Mouse (Mus musculus): ENCODE measurements around the gene Psenen. TPM values are rescaled to one million over a fixed set of nuclear protein-coding genes. Genes with fewer than 3 reads are reported as not detected.

Psenen gene
- total RNA-seq, 2 experiments from 2014 or later, result 73.8 to 98.7 TPM

GRCm38 (mm10) chr7:30524487-30524886 lies 38.9 kb downstream of the Psenen start:
- no peak for ATAC-seq (replicated peaks; ENCODE audit: low FRiP score, poor library complexity, severe bottlenecking)

- no peak for ATAC-seq (replicated peaks; ENCODE audit: low FRiP score, poor library complexity, severe bottlenecking)
Observed at GRCm38 (mm10) chr7:30522871-30523270, 40.6 kb downstream of the Psenen start.

- ATAC-seq (replicated peaks; ENCODE audit: low FRiP score, poor library complexity, severe bottlenecking), result no peak
Observed at GRCm38 (mm10) chr7:30520856-30521255, 42.6 kb downstream of the Psenen start.

DNA sequence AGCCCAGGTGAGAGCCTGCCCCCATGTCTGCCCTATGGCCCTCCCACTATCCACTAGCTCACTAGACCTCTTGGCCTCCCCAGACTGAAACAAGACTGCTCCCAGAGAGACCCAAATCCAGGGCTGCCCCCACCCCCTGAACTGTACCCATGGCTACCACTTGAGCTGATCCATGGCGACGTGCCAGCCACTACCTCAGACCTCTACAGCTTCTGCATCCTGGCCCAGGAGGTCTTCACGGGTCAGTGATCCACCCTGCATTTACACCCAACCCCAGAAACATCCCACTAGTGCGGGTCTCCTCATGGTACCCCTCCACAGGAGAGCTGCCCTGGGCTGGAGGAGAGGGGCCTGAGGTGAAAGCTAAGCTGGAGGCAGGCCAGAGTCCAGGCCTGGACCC lies 43.0 kb downstream of the Psenen start:
- ATAC-seq (replicated peaks; ENCODE audit: low FRiP score, poor library complexity, severe bottlenecking), result no peak

DNA sequence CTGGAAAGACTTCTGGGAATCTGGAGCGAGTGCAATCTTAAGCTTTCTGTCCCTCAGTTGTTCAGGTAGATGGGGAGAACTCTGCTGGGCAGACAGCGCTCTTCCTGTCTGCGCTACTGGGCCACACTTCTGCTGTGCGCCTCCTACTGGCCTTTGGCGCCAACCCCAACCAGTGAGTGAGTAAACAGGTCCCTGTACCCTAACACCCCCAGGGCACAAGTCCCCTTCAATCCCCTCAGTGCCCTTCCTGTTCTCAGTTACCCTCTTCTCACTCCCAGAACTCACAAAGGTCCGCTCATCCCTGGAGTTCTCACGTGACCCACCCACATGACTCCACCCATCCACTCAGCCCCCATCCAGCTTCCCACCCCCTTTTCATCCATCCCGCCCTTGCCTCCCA lies 45.1 kb downstream of the Psenen start:
- ATAC-seq (replicated peaks; ENCODE audit: low FRiP score, poor library complexity, severe bottlenecking), result no peak

GRCm38 (mm10) chr7:30515003-30515760 lies 48.2 kb downstream of the Psenen start:
- ATAC-seq (replicated peaks; ENCODE audit: low FRiP score, poor library complexity, severe bottlenecking), result no peak

Other genes starting within 250 kb of the Psenen start
Only the 30 nearest of the 33 such genes appear.
- gene Lrfn3, start 200.9 kb downstream of the Psenen start, total RNA-seq (2015; ENCODE audit: low replicate concordance), result not detected in 2 replicates
- gene Lrfn3, start 200.9 kb downstream of the Psenen start, total RNA-seq (2017; ENCODE audit: low replicate concordance), result not detected in 2 replicates
- 243 and 282 TPM in 2 replicates for gene Tyrobp, start 149.9 kb downstream of the Psenen start, total RNA-seq (2015; ENCODE audit: low replicate concordance)
- 60.1 and 77.1 TPM in 2 replicates for gene Tyrobp, start 149.9 kb downstream of the Psenen start, total RNA-seq (2017; ENCODE audit: low replicate concordance)
- gene Hcst, start 143.8 kb downstream of the Psenen start, total RNA-seq (2015; ENCODE audit: low replicate concordance), result 3.6 and 18.0 TPM in 2 replicates
- 4.1 TPM in 1 of 2 replicates, not detected in the other for gene Hcst, start 143.8 kb downstream of the Psenen start, total RNA-seq (2017; ENCODE audit: low replicate concordance)
- gene Nfkbid, start 141.9 kb downstream of the Psenen start, total RNA-seq (2015; ENCODE audit: low replicate concordance), result 7.2 and 20.1 TPM in 2 replicates
- 2.6 and 4.1 TPM in 2 replicates for gene Nfkbid, start 141.9 kb downstream of the Psenen start, total RNA-seq (2017; ENCODE audit: low replicate concordance)
- gene Aplp1, start 118.1 kb downstream of the Psenen start, total RNA-seq (2015; ENCODE audit: low replicate concordance), result not detected in 2 replicates
- gene Aplp1, start 118.1 kb downstream of the Psenen start, total RNA-seq (2017; ENCODE audit: low replicate concordance), result not detected in 2 replicates
- gene Kirrel2, start 105.9 kb downstream of the Psenen start, total RNA-seq (2015; ENCODE audit: low replicate concordance), result not detected in 2 replicates
- not detected in 2 replicates for gene Kirrel2, start 105.9 kb downstream of the Psenen start, total RNA-seq (2017; ENCODE audit: low replicate concordance)
- not detected in 2 replicates for gene Nphs1, start 105.3 kb downstream of the Psenen start, total RNA-seq (2015; ENCODE audit: low replicate concordance)
- 1.2 TPM in 1 of 2 replicates, not detected in the other for gene Nphs1, start 105.3 kb downstream of the Psenen start, total RNA-seq (2017; ENCODE audit: low replicate concordance)
- not detected in 2 replicates for gene Prodh2, start 70.0 kb downstream of the Psenen start, total RNA-seq (2015; ENCODE audit: low replicate concordance)
- gene Prodh2, start 70.0 kb downstream of the Psenen start, total RNA-seq (2017; ENCODE audit: low replicate concordance), result not detected in 2 replicates
- gene Arhgap33, start 28.6 kb downstream of the Psenen start, total RNA-seq (2015; ENCODE audit: low replicate concordance), result 73.5 and 85.9 TPM in 2 replicates
- 43.0 and 77.7 TPM in 2 replicates for gene Arhgap33, start 28.6 kb downstream of the Psenen start, total RNA-seq (2017; ENCODE audit: low replicate concordance)
- gene Hspb6, start 11.4 kb downstream of the Psenen start, total RNA-seq (2015; ENCODE audit: low replicate concordance), result 62.7 and 79.2 TPM in 2 replicates
- 19.0 and 21.8 TPM in 2 replicates for gene Hspb6, start 11.4 kb downstream of the Psenen start, total RNA-seq (2017; ENCODE audit: low replicate concordance)
- 16.8 and 24.5 TPM in 2 replicates for gene Proser3, start 11.3 kb downstream of the Psenen start, total RNA-seq (2015; ENCODE audit: low replicate concordance)
- 10.9 and 18.1 TPM in 2 replicates for gene Proser3, start 11.3 kb downstream of the Psenen start, total RNA-seq (2017; ENCODE audit: low replicate concordance)
- gene Lin37, start 3.8 kb downstream of the Psenen start, total RNA-seq (2015; ENCODE audit: low replicate concordance), result 31.4 and 56.2 TPM in 2 replicates
- gene Lin37, start 3.8 kb downstream of the Psenen start, total RNA-seq (2017; ENCODE audit: low replicate concordance), result 12.5 and 22.3 TPM in 2 replicates
- gene U2af1l4, start 326 bp downstream of the Psenen start, total RNA-seq (2015; ENCODE audit: low replicate concordance), result 8.4 and 43.6 TPM in 2 replicates
- 40.8 and 59.9 TPM in 2 replicates for gene U2af1l4, start 326 bp downstream of the Psenen start, total RNA-seq (2017; ENCODE audit: low replicate concordance)
- gene Gm49396, start 283 bp downstream of the Psenen start, total RNA-seq (2015; ENCODE audit: low replicate concordance), result 3.2 and 4.2 TPM in 2 replicates
- gene Gm49396, start 283 bp downstream of the Psenen start, total RNA-seq (2017; ENCODE audit: low replicate concordance), result 6.8 and 7.2 TPM in 2 replicates
- 5.4 and 24.7 TPM in 2 replicates for gene Igflr1, start 1.8 kb upstream of the Psenen start, total RNA-seq (2015; ENCODE audit: low replicate concordance)
- 3.3 TPM in 1 of 2 replicates, not detected in the other for gene Igflr1, start 1.8 kb upstream of the Psenen start, total RNA-seq (2017; ENCODE audit: low replicate concordance)
- gene Kmt2b, start 25.1 kb upstream of the Psenen start, total RNA-seq (2015; ENCODE audit: low replicate concordance), result 155 and 163 TPM in 2 replicates
- 47.9 and 48.0 TPM in 2 replicates for gene Kmt2b, start 25.1 kb upstream of the Psenen start, total RNA-seq (2017; ENCODE audit: low replicate concordance)
- gene Zbtb32, start 35.3 kb upstream of the Psenen start, total RNA-seq (2015; ENCODE audit: low replicate concordance), result not detected in 2 replicates
- 0.39 TPM in 1 of 2 replicates, not detected in the other for gene Zbtb32, start 35.3 kb upstream of the Psenen start, total RNA-seq (2017; ENCODE audit: low replicate concordance)
- gene Upk1a, start 49.2 kb upstream of the Psenen start, total RNA-seq (2015; ENCODE audit: low replicate concordance), result not detected in 2 replicates
- 2.7 TPM in 1 of 2 replicates, not detected in the other for gene Upk1a, start 49.2 kb upstream of the Psenen start, total RNA-seq (2017; ENCODE audit: low replicate concordance)
- gene Cox6b1, start 62.5 kb upstream of the Psenen start, total RNA-seq (2015; ENCODE audit: low replicate concordance), result 152 and 165 TPM in 2 replicates
- 128 and 263 TPM in 2 replicates for gene Cox6b1, start 62.5 kb upstream of the Psenen start, total RNA-seq (2017; ENCODE audit: low replicate concordance)
- gene Etv2, start 72.2 kb upstream of the Psenen start, total RNA-seq (2015; ENCODE audit: low replicate concordance), result not detected in 2 replicates
- gene Etv2, start 72.2 kb upstream of the Psenen start, total RNA-seq (2017; ENCODE audit: low replicate concordance), result not detected in 2 replicates
- gene Rbm42, start 86.7 kb upstream of the Psenen start, total RNA-seq (2015; ENCODE audit: low replicate concordance), result 35.0 and 44.9 TPM in 2 replicates
- gene Rbm42, start 86.7 kb upstream of the Psenen start, total RNA-seq (2017; ENCODE audit: low replicate concordance), result 11.4 and 26.3 TPM in 2 replicates
- 49.9 and 51.5 TPM in 2 replicates for gene Haus5, start 101.4 kb upstream of the Psenen start, total RNA-seq (2015; ENCODE audit: low replicate concordance)
- 45.6 and 50.1 TPM in 2 replicates for gene Haus5, start 101.4 kb upstream of the Psenen start, total RNA-seq (2017; ENCODE audit: low replicate concordance)
- gene Pmis2, start 108.0 kb upstream of the Psenen start, total RNA-seq (2015; ENCODE audit: low replicate concordance), result not detected in 2 replicates
- not detected in 2 replicates for gene Pmis2, start 108.0 kb upstream of the Psenen start, total RNA-seq (2017; ENCODE audit: low replicate concordance)
- gene 2200002J24Rik, start 135.3 kb upstream of the Psenen start, total RNA-seq (2015; ENCODE audit: low replicate concordance), result not detected in 2 replicates
- gene 2200002J24Rik, start 135.3 kb upstream of the Psenen start, total RNA-seq (2017; ENCODE audit: low replicate concordance), result not detected in 2 replicates
- gene Atp4a, start 148.6 kb upstream of the Psenen start, total RNA-seq (2015; ENCODE audit: low replicate concordance), result 4.0 TPM in 1 of 2 replicates, not detected in the other
- gene Atp4a, start 148.6 kb upstream of the Psenen start, total RNA-seq (2017; ENCODE audit: low replicate concordance), result not detected in 2 replicates
- gene Tmem147, start 165.9 kb upstream of the Psenen start, total RNA-seq (2015; ENCODE audit: low replicate concordance), result 5.4 and 21.0 TPM in 2 replicates
- gene Tmem147, start 165.9 kb upstream of the Psenen start, total RNA-seq (2017; ENCODE audit: low replicate concordance), result 5.1 and 11.2 TPM in 2 replicates
- not detected in 2 replicates for gene Gapdhs, start 180.1 kb upstream of the Psenen start, total RNA-seq (2015; ENCODE audit: low replicate concordance)
- gene Gapdhs, start 180.1 kb upstream of the Psenen start, total RNA-seq (2017; ENCODE audit: low replicate concordance), result not detected in 2 replicates
- not detected in 2 replicates for gene Sbsn, start 187.8 kb upstream of the Psenen start, total RNA-seq (2015; ENCODE audit: low replicate concordance)
- not detected in 2 replicates for gene Sbsn, start 187.8 kb upstream of the Psenen start, total RNA-seq (2017; ENCODE audit: low replicate concordance)
- gene Dmkn, start 200.1 kb upstream of the Psenen start, total RNA-seq (2015; ENCODE audit: low replicate concordance), result 1.7 and 9.4 TPM in 2 replicates
- gene Dmkn, start 200.1 kb upstream of the Psenen start, total RNA-seq (2017; ENCODE audit: low replicate concordance), result 9.7 TPM in 1 of 2 replicates, not detected in the other
- gene Krtdap, start 224.3 kb upstream of the Psenen start, total RNA-seq (2015; ENCODE audit: low replicate concordance), result not detected in 2 replicates
- gene Krtdap, start 224.3 kb upstream of the Psenen start, total RNA-seq (2017; ENCODE audit: low replicate concordance), result not detected in 2 replicates